Mouse (Mus musculus) induced T-regulatory cell, adult 2 months (primary cell): ENCODE measurements around the gene 3110082J24Rik.
A peak's percentile ranks its signal among the peaks of the same experiment; 100 is the strongest.
"Not testable (repeated sequence)": the region's sequence is repeated elsewhere in the genome, so short reads cannot be mapped to it uniquely, and the experiment has no call there.

Experiments
- DNase-seq: peaks from one replicate; pipeline ENCODE4 v3.0.0-alpha.2; 2012; ENCODE audit warnings: low read depth

3110082J24Rik gene

GRCm38 (mm10) chr5:30072377-30072776 lies 33.5 kb downstream of the 3110082J24Rik start:
- peak; percentile 31 for DNase-seq

- peak; percentile 19 for DNase-seq
Measured at GRCm38 (mm10) chr5:30071677-30072076, 34.2 kb downstream of the 3110082J24Rik start.

- no peak for DNase-seq
Measured at GRCm38 (mm10) chr5:30067726-30068125, 38.2 kb downstream of the 3110082J24Rik start.

GRCm38 (mm10) chr5:30059607-30060006 lies 46.3 kb downstream of the 3110082J24Rik start:
- DNase-seq: not testable (repeated sequence)

- DNase-seq: no peak
Measured at GRCm38 (mm10) chr5:30058216-30058731, 47.6 kb downstream of the 3110082J24Rik start.
